Mouse (Mus musculus) urinary bladder, postnatal 4 days (tissue): ENCODE measurements around the gene Clint1.

Experiments used
- DNase-seq, 2 experiments: peaks; one replicate each; pipeline ENCODE4 v3.0.0; 2021 to 2022; ENCODE audit warnings: low spot score in 2 of 2

The Clint1 gene

GRCm38 (mm10) chr11:45851516-45852123, at the start of gene Clint1:
Clint1 (plus strand) TSS chr11:45852051.
- peak; percentile 77 to 80 for DNase-seq

- DNase-seq: no peak
Measured at GRCm38 (mm10) chr11:45804068-45804467, 47.8 kb upstream of the Clint1 start.

GRCm38 (mm10) chr11:45805312-45805772, 46.5 kb upstream of the Clint1 start:
- peak in 1 of 2 experiments; percentile 25 for DNase-seq

GRCm38 (mm10) chr11:45805810-45806209, 46.0 kb upstream of the Clint1 start:
- DNase-seq: no peak

- DNase-seq: no peak
Measured at GRCm38 (mm10) chr11:45806264-45806663, 45.6 kb upstream of the Clint1 start.

- no peak for DNase-seq
Measured at GRCm38 (mm10) chr11:45806809-45807208, 45.0 kb upstream of the Clint1 start.

- no peak for DNase-seq
Measured at GRCm38 (mm10) chr11:45807820-45808219, 44.0 kb upstream of the Clint1 start.

- no peak for DNase-seq
Measured at GRCm38 (mm10) chr11:45809424-45809823, 42.4 kb upstream of the Clint1 start.

GRCm38 (mm10) chr11:45810056-45810455, 41.8 kb upstream of the Clint1 start:
- DNase-seq: no peak

- DNase-seq: no peak
Measured at GRCm38 (mm10) chr11:45810805-45811204, 41.0 kb upstream of the Clint1 start.

- DNase-seq: no peak
Measured at GRCm38 (mm10) chr11:45815603-45816002, 36.2 kb upstream of the Clint1 start.

- no peak for DNase-seq
Measured at GRCm38 (mm10) chr11:45816712-45817111, 35.1 kb upstream of the Clint1 start.

GRCm38 (mm10) chr11:45817996-45818395, 33.9 kb upstream of the Clint1 start:
- no peak for DNase-seq

- no peak for DNase-seq
Measured at GRCm38 (mm10) chr11:45820930-45821329, 30.9 kb upstream of the Clint1 start.

GRCm38 (mm10) chr11:45830112-45830511, 21.7 kb upstream of the Clint1 start:
- DNase-seq: no peak

GRCm38 (mm10) chr11:45830743-45831310, 21.0 kb upstream of the Clint1 start:
- no peak for DNase-seq

- DNase-seq: no peak
Measured at GRCm38 (mm10) chr11:45831476-45832143, 20.2 kb upstream of the Clint1 start.

- no peak for DNase-seq
Measured at GRCm38 (mm10) chr11:45835625-45836255, 16.1 kb upstream of the Clint1 start.

GRCm38 (mm10) chr11:45837257-45837817, 14.5 kb upstream of the Clint1 start:
- no peak for DNase-seq

GRCm38 (mm10) chr11:45838450-45838849, 13.4 kb upstream of the Clint1 start:
- DNase-seq: no peak

- DNase-seq: no peak
Measured at GRCm38 (mm10) chr11:45840332-45840731, 11.5 kb upstream of the Clint1 start.

- DNase-seq: no peak
Measured at GRCm38 (mm10) chr11:45846008-45846407, 5.8 kb upstream of the Clint1 start.
